Mouse (Mus musculus): Measurements from ENCODE around the gene Akirin2. TPM values are rescaled to one million over a fixed set of nuclear protein-coding genes. Genes with fewer than 3 reads are reported as not detected.
A peak's percentile ranks its signal among the peaks of the same experiment; 100 is the strongest.

The Akirin2 gene
- polyA plus RNA-seq (2012; rRNA removed) (80.9 and 84.1 TPM in 2 replicates), polyA plus RNA-seq (2014; fragmentation: Nextera tagmentation; extraction: Ambion mirVana) (55.3 and 65.7 TPM in 2 replicates)

DNA sequence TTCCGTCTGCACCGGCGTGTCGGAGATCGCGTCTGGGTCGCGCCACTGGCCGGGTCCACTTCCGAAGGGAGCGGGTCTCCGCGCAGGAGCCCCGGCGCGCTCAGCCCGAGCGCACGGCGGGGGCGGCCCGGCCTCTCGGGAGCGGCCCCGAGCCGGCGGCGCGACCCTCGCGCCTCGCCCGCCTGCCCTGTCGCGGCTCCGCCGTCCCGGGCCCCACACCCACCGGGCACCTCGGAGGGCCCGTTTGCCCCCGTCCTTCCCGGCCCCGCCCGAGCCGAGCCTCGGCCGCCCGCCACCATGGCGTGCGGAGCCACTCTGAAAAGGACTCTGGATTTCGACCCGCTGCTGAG is at the start of gene Akirin2:
Gene Akirin2, plus strand, starts transcription at position 190 of the 350 bp plus-strand sequence.
- Histone ChIP-seq H3K9ac (ENCODE audit: low read depth, low read length, severe bottlenecking) (peak within 1 kb of the TSS; percentile 98), H3K36me3 (ENCODE audit: control insufficient read depth, insufficient read depth, low read length) (no peaks in the 10 kb centered on the region), H3K4me3 (replicated peaks; ENCODE audit: low read length) (peak within 1 kb of the TSS; percentile 97), H3K27me3 (ENCODE audit: control insufficient read depth, insufficient read depth, low read length) (no peaks in the 10 kb centered on the region), H3K27ac (replicated peaks; ENCODE audit: low read depth, low read length) (peak within 1 kb of the TSS; percentile 94), H3K9me3 (ENCODE audit: control insufficient read depth, low read length) (no peaks in the 10 kb centered on the region), H3K4me1 (ENCODE audit: control insufficient read depth, insufficient read depth, low read length) (peaks cover 14% of the 10 kb centered on the region), H3K4me2 (replicated peaks; ENCODE audit: low read depth, low read length, severe bottlenecking) (peak within 1 kb of the TSS; percentile 55)
- peak; percentile 53 for ATAC-seq (ENCODE audit: low FRiP score, low read depth)
- no peak for TF ChIP-seq POLR2A (IDR thresholded peaks at IDR 0.05; ENCODE audit: borderline replicate concordance, extremely low read depth, insufficient read depth, insufficient read length)
- DNase-seq (ENCODE audit: low spot score) = no peak
- under 1% methylated on average over 37 of the region's 53 CpGs for WGBS

GRCm38 (mm10) chr4:34510305-34510704 is 40.4 kb upstream of the Akirin2 start:
- no peak overlapping the region for H3K4me2 ChIP-seq (replicated peaks; ENCODE audit: low read depth, low read length, severe bottlenecking)
- no peak overlapping the region for H3K27ac ChIP-seq (replicated peaks; ENCODE audit: low read depth, low read length)
- H3K9ac ChIP-seq (ENCODE audit: low read depth, low read length, severe bottlenecking) = no peak overlapping the region
- H3K36me3 ChIP-seq (ENCODE audit: control insufficient read depth, insufficient read depth, low read length) = no peaks in the 10 kb centered on the region
- no peak for DNase-seq (ENCODE audit: low spot score)
- whole genome bisulfite sequencing = 81% methylated on average over 3 of the region's 3 CpGs
- H3K27me3 ChIP-seq (ENCODE audit: control insufficient read depth, insufficient read depth, low read length) = no peaks in the 10 kb centered on the region
- no peaks in the 10 kb centered on the region for H3K9me3 ChIP-seq (ENCODE audit: control insufficient read depth, low read length)
- ATAC-seq (ENCODE audit: low FRiP score, low read depth) = no peak
- H3K4me1 ChIP-seq (ENCODE audit: control insufficient read depth, insufficient read depth, low read length) = no peaks in the 10 kb centered on the region
- no peak for TF ChIP-seq POLR2A (IDR thresholded peaks at IDR 0.05; ENCODE audit: borderline replicate concordance, extremely low read depth, insufficient read depth, insufficient read length)
- H3K4me3 ChIP-seq (replicated peaks; ENCODE audit: low read length) = no peak overlapping the region

DNA sequence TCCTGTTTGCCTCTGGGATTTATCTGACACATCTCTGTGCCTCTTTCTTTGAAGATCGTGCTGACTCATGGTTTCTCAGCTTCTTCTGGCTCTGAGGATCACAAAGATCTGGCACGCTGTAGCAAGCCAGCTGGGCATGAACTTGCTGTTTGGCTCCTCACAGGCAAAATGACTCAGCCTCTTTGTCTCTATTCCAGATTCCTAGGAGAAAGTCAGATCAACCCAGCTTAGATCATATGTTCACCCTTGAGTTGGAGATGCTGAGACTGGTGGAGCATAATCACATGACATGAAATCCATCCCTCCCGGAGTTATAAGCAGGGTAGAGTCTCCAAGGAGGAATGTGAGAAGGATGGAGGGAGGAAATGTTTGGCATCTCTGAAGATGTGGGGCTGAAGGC is 27.9 kb upstream of the Akirin2 start:
- no peak for TF ChIP-seq POLR2A (IDR thresholded peaks at IDR 0.05; ENCODE audit: borderline replicate concordance, extremely low read depth, insufficient read depth, insufficient read length)
- WGBS = 73% methylated on average over 3 of the region's 3 CpGs

GRCm38 (mm10) chr4:34523586-34523985 is 27.2 kb upstream of the Akirin2 start:
- WGBS = 90% methylated on average over 4 of the region's 4 CpGs

More for the DNA sequence above, 27.9 kb upstream of the Akirin2 start:
- H3K9me3 ChIP-seq (ENCODE audit: control insufficient read depth, low read length) = no peaks in the 10 kb centered on the region
- H3K4me3 ChIP-seq (replicated peaks; ENCODE audit: low read length) = no peak overlapping the region
- H3K27me3 ChIP-seq (ENCODE audit: control insufficient read depth, insufficient read depth, low read length) = no peaks in the 10 kb centered on the region
- H3K4me2 ChIP-seq (replicated peaks; ENCODE audit: low read depth, low read length, severe bottlenecking) = no peak overlapping the region
- no peak overlapping the region for H3K27ac ChIP-seq (replicated peaks; ENCODE audit: low read depth, low read length)
- ATAC-seq (ENCODE audit: low FRiP score, low read depth) (no peak), DNase-seq (ENCODE audit: low spot score) (peak; percentile 3)
- no peaks in the 10 kb centered on the region for H3K4me1 ChIP-seq (ENCODE audit: control insufficient read depth, insufficient read depth, low read length)
- no peak overlapping the region for H3K9ac ChIP-seq (ENCODE audit: low read depth, low read length, severe bottlenecking)
- H3K36me3 ChIP-seq (ENCODE audit: control insufficient read depth, insufficient read depth, low read length) = no peaks in the 10 kb centered on the region

GRCm38 (mm10) chr4:34526771-34527170 is 24.0 kb upstream of the Akirin2 start:
- 74% methylated on average over 3 of the region's 3 CpGs for WGBS
- no peak overlapping the region for H3K4me2 ChIP-seq (replicated peaks; ENCODE audit: low read depth, low read length, severe bottlenecking)
- ATAC-seq (ENCODE audit: low FRiP score, low read depth) = no peak
- no peaks in the 10 kb centered on the region for H3K9me3 ChIP-seq (ENCODE audit: control insufficient read depth, low read length)
- TF ChIP-seq POLR2A (IDR thresholded peaks at IDR 0.05; ENCODE audit: borderline replicate concordance, extremely low read depth, insufficient read depth, insufficient read length) = no peak
- DNase-seq (ENCODE audit: low spot score) = no peak
- no peak overlapping the region for H3K9ac ChIP-seq (ENCODE audit: low read depth, low read length, severe bottlenecking)
- no peak overlapping the region for H3K4me3 ChIP-seq (replicated peaks; ENCODE audit: low read length)
- no peaks in the 10 kb centered on the region for H3K27me3 ChIP-seq (ENCODE audit: control insufficient read depth, insufficient read depth, low read length)
- no peaks in the 10 kb centered on the region for H3K4me1 ChIP-seq (ENCODE audit: control insufficient read depth, insufficient read depth, low read length)
- H3K27ac ChIP-seq (replicated peaks; ENCODE audit: low read depth, low read length) = no peak overlapping the region
- H3K36me3 ChIP-seq (ENCODE audit: control insufficient read depth, insufficient read depth, low read length) = no peaks in the 10 kb centered on the region

More at GRCm38 (mm10) chr4:34523586-34523985, 27.2 kb upstream of the Akirin2 start:
- H3K27ac ChIP-seq (replicated peaks; ENCODE audit: low read depth, low read length) = no peak overlapping the region
- no peak for ATAC-seq (ENCODE audit: low FRiP score, low read depth)
- H3K4me3 ChIP-seq (replicated peaks; ENCODE audit: low read length) = no peak overlapping the region
- no peak overlapping the region for H3K9ac ChIP-seq (ENCODE audit: low read depth, low read length, severe bottlenecking)
- no peak overlapping the region for H3K4me2 ChIP-seq (replicated peaks; ENCODE audit: low read depth, low read length, severe bottlenecking)
- no peaks in the 10 kb centered on the region for H3K36me3 ChIP-seq (ENCODE audit: control insufficient read depth, insufficient read depth, low read length)
- no peaks in the 10 kb centered on the region for H3K9me3 ChIP-seq (ENCODE audit: control insufficient read depth, low read length)
- H3K4me1 ChIP-seq (ENCODE audit: control insufficient read depth, insufficient read depth, low read length) = no peaks in the 10 kb centered on the region
- DNase-seq (ENCODE audit: low spot score) = no peak
- H3K27me3 ChIP-seq (ENCODE audit: control insufficient read depth, insufficient read depth, low read length) = no peaks in the 10 kb centered on the region
- no peak for TF ChIP-seq POLR2A (IDR thresholded peaks at IDR 0.05; ENCODE audit: borderline replicate concordance, extremely low read depth, insufficient read depth, insufficient read length)

Measured in limb, embryonic 14.5 days (tissue).